Mouse (Mus musculus): ENCODE measurements around the gene Tjp2.
A peak's percentile ranks its signal among the peaks of the same experiment; 100 is the strongest.

Gene Tjp2

DNA sequence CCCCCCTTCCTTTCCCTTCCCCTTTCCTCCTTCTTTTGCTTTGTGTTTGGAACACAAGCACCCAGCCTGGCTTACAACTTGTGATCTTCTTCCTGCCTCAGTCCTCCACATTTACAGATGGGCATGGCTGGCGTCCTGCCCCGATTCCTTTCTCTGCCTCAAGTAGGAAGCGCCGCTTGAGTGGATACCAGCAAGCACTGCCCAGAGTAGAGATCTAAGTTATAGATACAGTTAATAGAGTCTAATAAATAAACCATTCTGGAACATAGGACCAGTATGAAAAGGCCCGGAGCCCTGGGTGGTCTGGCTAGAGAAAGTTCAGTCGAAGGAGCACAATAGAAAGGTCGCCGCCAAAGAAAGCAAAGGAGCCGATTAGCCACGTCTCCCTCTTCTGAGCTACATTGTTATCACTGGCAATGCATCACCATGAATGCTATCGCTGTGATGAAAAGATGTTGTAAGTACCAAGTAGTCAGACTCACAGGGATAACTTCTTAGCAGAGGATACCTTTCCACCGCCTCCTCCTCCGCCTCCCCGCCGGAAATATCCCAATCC lies 41.1 kb downstream of the Tjp2 start:
- DNase-seq (ENCODE audit: low read depth, low spot score) = no peak

- DNase-seq (ENCODE audit: low read depth, low spot score) = no peak
These were observed 44.4 kb downstream of the Tjp2 start for GRCm38 (mm10) chr19:24180415-24180814.

GRCm38 (mm10) chr19:24178086-24178485 lies 46.7 kb downstream of the Tjp2 start:
- no peak for DNase-seq (ENCODE audit: low read depth, low spot score)

DNA sequence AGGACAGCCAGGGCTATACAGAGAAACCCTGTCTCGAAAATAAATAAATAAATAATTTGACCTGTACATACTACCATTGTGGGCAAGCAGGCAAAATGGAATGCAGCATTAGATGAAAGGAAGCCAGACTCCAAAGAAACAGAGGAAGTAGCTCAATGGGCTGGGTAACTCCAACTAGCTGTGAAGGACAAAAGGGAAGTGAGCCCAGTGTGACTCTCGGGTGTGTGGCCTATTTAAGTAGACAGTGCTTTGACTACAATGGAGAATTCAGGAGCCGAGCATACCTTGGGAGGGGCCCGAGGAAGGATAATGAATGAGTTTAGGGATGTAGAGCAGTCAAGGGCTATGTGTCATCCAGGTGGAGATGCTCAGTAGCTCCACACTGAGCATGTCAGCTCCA lies 48.1 kb downstream of the Tjp2 start:
- DNase-seq (ENCODE audit: low read depth, low spot score) = no peak

- DNase-seq (ENCODE audit: low read depth, low spot score) = peak; percentile 24
These were observed 49.9 kb downstream of the Tjp2 start for GRCm38 (mm10) chr19:24174896-24175295.

DNA sequence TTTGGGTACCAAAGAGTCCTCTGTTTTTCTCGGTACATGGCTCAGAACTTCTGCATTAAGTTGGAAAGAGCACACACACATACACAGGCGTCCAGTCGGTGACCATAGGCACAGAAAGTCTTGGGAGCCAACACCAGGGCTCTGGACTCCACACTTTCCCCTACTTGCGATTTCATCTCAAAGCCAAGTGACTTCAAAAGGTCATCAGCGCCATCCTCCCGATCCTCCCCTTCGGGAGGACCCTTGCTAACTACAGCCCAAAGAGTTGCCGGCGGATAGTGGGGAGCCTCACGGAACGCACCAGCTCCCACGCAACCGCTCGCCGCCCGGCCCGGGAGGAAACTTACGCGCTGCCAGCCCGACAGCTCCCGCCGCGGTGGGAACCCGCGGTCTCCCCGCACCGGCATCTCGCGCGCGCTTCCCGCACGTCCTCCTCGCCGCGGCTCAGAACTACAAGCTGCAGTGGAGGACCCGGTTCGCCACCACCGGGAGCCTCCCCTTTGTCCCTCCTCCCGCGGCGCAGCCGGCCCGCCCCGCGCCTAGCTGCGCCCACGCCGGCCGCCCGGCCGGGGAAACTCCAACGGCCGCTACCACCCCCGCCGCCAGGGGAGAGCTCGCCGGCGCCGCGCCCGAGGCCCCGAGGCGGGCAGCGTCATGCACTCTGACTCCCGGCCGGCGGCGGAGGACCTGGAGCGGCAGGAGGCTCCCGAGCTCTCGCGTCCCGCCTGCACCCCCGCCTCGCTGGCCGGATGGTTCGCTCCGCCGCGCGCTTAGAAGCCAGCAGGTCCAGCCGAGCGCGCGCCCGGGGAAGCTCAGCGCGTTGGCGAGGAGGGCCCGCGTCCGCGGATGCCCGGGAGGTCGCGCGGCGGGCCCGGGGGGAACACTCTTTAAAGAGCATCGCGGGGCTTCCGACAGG lies 51.0 kb downstream of the Tjp2 start:
- DNase-seq (ENCODE audit: low read depth, low spot score) = peak; percentile 79

- no peak for DNase-seq (ENCODE audit: low read depth, low spot score)
These were observed 51.8 kb downstream of the Tjp2 start for GRCm38 (mm10) chr19:24173020-24173419.

- no peak for DNase-seq (ENCODE audit: low read depth, low spot score)
These were observed 56.3 kb downstream of the Tjp2 start for GRCm38 (mm10) chr19:24168531-24168930.

GRCm38 (mm10) chr19:24166516-24167091 lies 58.2 kb downstream of the Tjp2 start:
- DNase-seq (ENCODE audit: low read depth, low spot score) = peak; percentile 60

- no peak for DNase-seq (ENCODE audit: low read depth, low spot score)
These were observed 60.9 kb downstream of the Tjp2 start for GRCm38 (mm10) chr19:24163974-24164373.

DNA sequence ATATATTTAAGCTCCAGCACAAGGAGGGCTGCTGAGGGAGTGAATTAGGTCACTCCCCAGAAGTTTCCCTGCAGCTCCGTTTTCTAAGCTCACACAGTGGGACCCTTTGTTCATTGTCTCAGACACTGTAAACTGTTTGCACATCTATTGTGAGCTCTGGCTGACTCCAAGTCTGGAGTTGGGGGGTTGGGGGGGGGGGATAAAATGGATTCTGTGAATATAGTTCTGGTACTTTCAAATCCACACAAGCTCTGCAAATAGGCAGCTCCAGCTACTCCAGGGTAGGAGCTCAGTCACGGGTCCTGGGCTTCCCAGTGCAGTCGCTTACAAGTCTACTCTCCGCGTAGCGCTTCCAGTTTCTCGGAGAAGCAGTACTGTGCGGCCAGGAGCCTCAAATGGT lies 64.4 kb downstream of the Tjp2 start:
- no peak for DNase-seq (ENCODE audit: low read depth, low spot score)

- no peak for DNase-seq (ENCODE audit: low read depth, low spot score)
These were observed 65.1 kb downstream of the Tjp2 start for GRCm38 (mm10) chr19:24159751-24160150.

DNA sequence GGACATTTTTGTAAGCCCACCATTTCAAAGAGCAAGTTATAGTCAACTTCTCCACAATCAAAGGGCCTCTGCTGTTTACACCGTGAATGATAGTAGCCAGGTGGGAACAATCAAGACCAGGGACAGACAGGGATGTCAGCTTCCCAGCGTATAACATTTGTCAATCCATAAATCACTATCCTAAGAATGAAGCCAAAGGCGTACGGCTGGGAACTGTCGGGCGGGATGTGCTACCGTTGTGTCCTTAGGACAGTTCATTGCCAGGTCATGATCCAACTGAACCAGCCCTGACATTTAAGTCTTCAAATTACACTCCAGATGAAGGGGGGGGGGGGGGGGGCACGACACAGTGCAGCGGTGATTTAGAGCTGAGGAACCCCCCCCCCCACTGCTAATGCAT lies 65.5 kb downstream of the Tjp2 start:
- no peak for DNase-seq (ENCODE audit: low read depth, low spot score)

DNA sequence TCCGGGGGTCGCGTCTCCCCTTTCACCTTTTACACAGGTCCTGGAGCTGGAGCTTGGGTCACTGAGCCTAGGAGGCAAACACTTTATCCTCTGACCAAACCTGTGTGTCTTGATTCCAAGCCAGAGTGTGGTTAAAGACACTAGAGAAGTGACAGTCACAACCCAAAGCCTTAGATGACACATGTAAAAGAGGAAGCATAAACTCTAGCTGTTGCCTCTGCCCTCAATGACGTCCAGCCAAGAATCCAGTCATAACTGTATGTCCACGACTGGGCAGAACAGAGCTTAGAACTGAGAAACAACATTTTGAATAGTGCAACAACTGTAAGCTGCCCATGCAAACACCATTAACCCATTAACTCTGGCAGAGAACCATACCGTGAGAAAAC lies 68.8 kb downstream of the Tjp2 start:
- no peak for DNase-seq (ENCODE audit: low read depth, low spot score)

GRCm38 (mm10) chr19:24155395-24156066 lies 69.3 kb downstream of the Tjp2 start:
- DNase-seq (ENCODE audit: low read depth, low spot score) = no peak

GRCm38 (mm10) chr19:24153266-24154023 lies 71.4 kb downstream of the Tjp2 start:
- DNase-seq (ENCODE audit: low read depth, low spot score) = peak; percentile 70

DNA sequence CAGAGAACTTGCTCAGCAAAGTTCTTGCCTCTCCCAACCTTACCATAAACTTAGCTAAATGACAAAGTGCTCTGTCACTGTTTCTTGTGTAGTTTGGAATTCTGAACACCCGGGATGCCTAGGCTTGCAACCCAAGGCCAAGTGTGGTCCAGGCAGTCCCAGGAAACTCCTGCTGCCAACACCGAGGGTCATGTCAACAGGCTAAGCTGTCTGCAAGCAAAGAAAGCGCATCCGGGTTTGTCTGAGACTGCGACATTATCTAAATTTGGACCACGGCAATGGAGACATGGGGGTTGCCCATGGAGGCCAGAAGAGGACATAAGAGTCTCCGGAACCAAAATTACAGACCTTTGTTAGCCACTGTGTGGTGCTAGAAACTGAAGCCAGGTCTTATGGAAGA lies 80.8 kb downstream of the Tjp2 start:
- DNase-seq (ENCODE audit: low read depth, low spot score) = no peak

DNA sequence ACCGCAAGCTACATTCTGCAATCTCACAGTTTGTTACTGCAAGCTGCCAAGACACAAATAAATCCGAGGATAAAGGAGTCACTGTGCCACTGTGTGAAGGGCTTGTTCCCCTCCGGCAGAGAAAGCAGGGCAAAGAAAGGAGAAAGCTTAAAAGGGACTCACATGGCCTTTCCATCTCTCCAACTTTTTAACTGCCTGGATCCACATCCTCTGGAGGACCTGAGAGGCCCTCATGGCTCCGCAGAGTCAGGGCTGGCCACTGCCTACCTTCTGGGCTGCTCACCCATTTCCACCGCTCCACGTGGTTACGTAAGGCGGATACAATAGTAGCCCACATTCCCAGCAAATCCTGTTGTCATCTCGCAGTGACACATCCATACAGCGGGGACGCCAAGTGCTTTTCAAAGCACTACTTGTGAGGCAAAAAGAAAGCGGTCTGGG lies 82.2 kb downstream of the Tjp2 start:
- no peak for DNase-seq (ENCODE audit: low read depth, low spot score)

DNA sequence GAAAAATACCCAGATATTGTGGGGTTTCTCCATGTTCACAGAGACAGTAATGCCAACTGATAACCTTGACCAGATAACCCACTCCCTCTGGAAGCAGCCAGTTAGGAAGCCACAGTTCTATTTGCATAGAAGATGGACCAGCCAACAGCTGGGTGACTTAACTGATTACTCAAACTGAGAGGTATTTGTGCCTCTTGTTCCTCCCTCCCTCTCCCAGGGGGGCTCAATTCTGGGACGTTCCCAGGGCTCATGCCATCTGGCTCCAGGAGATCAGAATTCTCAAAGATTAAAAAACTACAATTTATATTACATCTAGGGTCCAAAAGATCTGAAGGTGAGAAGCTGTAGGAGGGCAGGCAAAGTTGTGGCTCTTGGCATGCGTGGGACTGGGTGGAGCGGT lies 84.5 kb downstream of the Tjp2 start:
- DNase-seq (ENCODE audit: low read depth, low spot score) = no peak

- DNase-seq (ENCODE audit: low read depth, low spot score) = no peak
These were observed 87.4 kb downstream of the Tjp2 start for GRCm38 (mm10) chr19:24137392-24137791.

DNA sequence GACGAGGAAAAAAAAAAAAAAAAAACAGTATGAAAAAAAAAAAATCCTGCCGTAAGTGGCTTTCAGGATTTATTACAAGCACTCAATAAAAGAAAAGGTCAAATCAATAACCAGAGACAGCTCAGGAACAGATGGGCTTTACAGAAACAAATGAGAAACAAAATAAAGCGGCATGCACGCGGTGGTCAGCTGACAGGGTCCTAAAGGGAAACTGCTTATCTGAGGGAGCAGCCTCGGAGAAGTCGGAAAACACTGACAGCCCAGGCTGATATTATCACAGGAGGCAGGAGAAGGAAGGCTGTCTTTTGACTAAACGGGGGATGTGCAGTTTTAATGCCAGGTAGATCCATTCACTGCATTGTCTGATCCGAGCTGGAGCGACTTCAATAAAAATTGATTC lies 89.8 kb downstream of the Tjp2 start:
- DNase-seq (ENCODE audit: low read depth, low spot score) = no peak
